In genomic region chr5:66147313-66147712, GRCm38 (mm10) we compare ENCODE assay signal across 21 mouse cellular contexts. TPM values are rescaled to one million over a fixed set of nuclear protein-coding genes. Genes with fewer than 3 reads are reported as not detected.
DNase-seq lines count a peak whose midpoint lies in the region; ATAC-seq and TF ChIP-seq lines count a peak whose summit lies in the region.
"Had no signal": no experiment of that assay in that cellular context is flagged by ENCODE, and none has a peak within 500 bp of the region (broad histone marks: within the 10 kb centered on the region; RNA-seq: fewer than 3 reads in every experiment).

No protein-coding gene starts in this region.

- WGBS in kidney, postnatal 0 days, result 92% methylated on average over 3 of the region's 3 CpGs
- WGBS in hindbrain, embryonic 10.5 days, result 96% methylated on average over 3 of the region's 3 CpGs

- H3K36me3 ChIP-seq in kidney, postnatal 0 days (ENCODE audit: insufficient read depth, low read length), result no peaks in the 10 kb centered on the region
- H3K36me3 ChIP-seq in megakaryocyte, embryonic 14.5 days (replicated peaks; ENCODE audit: low read length), result no peaks in the 10 kb centered on the region
- H3K36me3 ChIP-seq in hindbrain, embryonic 10.5 days, result no peaks in the 10 kb centered on the region
- H3K36me3 ChIP-seq: embryonic facial prominence, embryonic 12.5 days; G1E; heart, embryonic 12.5 days; hindbrain, embryonic 12.5 days had no signal

- 0 out of 2 replicates have a peak overlapping the region, but pooled peaks have one; percentile 10 for H3K4me2 ChIP-seq in kidney, postnatal 0 days (ENCODE audit: low read length)
- H3K4me2 ChIP-seq: embryonic facial prominence, embryonic 12.5 days; heart, embryonic 12.5 days; hindbrain, embryonic 12.5 days had no signal

- no peaks in the 10 kb centered on the region; the same call in 1 of the 2 replicates for H3K4me1 ChIP-seq in kidney, postnatal 0 days (replicated peaks; ENCODE audit: insufficient read depth, low read length)
- peaks cover 43% of the 10 kb centered on the region for H3K4me1 ChIP-seq in bone marrow macrophage, adult 2 months (ENCODE audit: control insufficient read depth, insufficient read depth, low read length)
- peaks cover 15% of the 10 kb centered on the region for H3K4me1 ChIP-seq in megakaryocyte, embryonic 14.5 days
- peaks cover 23% of the 10 kb centered on the region for H3K4me1 ChIP-seq in hindbrain, embryonic 10.5 days (replicated peaks)

- TF ChIP-seq POLR2A in bone marrow macrophage, adult 2 months (IDR thresholded peaks at IDR 0.05; ENCODE audit: borderline replicate concordance, low read depth, low read length), result no peak

- H3K27ac ChIP-seq in kidney, postnatal 0 days, result no peak overlapping the region
- peak overlapping the region; percentile 93 for H3K27ac ChIP-seq in bone marrow macrophage, adult 2 months (ENCODE audit: insufficient read depth, low read depth, low read length)
- H3K27ac ChIP-seq in hindbrain, embryonic 10.5 days, result no peak overlapping the region
- H3K27ac ChIP-seq: embryonic facial prominence, embryonic 12.5 days; hindbrain, embryonic 12.5 days had no signal

- TF ChIP-seq CTCF in kidney, postnatal 0 days (IDR thresholded peaks at IDR 0.05; ENCODE audit: low read depth), result no peak
- TF ChIP-seq CTCF in bone marrow macrophage, adult 2 months (IDR thresholded peaks at IDR 0.05; ENCODE audit: low read depth, low read length), result no peak

- no peak for ATAC-seq in kidney, postnatal 0 days (replicated peaks; ENCODE audit: low FRiP score, low read depth)
- ATAC-seq: activated CD4-positive, CD25-positive, alpha-beta regulatory T cell, adult 4 months; forebrain, embryonic 16.5 days; hindbrain, embryonic 16.5 days; inflammation-experienced regulatory T-cells, adult 6 months had no signal

- no peaks in the 10 kb centered on the region for H3K27me3 ChIP-seq in kidney, postnatal 0 days (ENCODE audit: insufficient read depth, low read length)
- peaks cover 59% of the 10 kb centered on the region for H3K27me3 ChIP-seq in megakaryocyte, embryonic 14.5 days (replicated peaks)
- peaks cover 41% of the 10 kb centered on the region for H3K27me3 ChIP-seq in hindbrain, embryonic 10.5 days (ENCODE audit: insufficient read depth, poor library complexity, severe bottlenecking)

- H3K9ac ChIP-seq in kidney, postnatal 0 days (ENCODE audit: low read depth, low read length), result no peak overlapping the region
- H3K9ac ChIP-seq: embryonic facial prominence, embryonic 12.5 days; heart, embryonic 12.5 days; hindbrain, embryonic 12.5 days had no signal

- DNase-seq in kidney, postnatal 0 days (ENCODE audit: low spot score), result no peak
- DNase-seq in kidney, postnatal 4 days, result no peak
- peak; percentile 32 for DNase-seq in 3134 (ENCODE audit: extremely low read depth, insufficient read length, low spot score)
- DNase-seq in adipocyte (ENCODE audit: low spot score), result no peak
- DNase-seq in T-cell, adult 2 months (ENCODE audit: low spot score), result no peak
- no peak for DNase-seq in hindbrain, embryonic 10.5 days (ENCODE audit: low spot score)
- DNase-seq: adrenal gland, adult 2 months; adrenal gland, postnatal 25 days; cerebellum, adult 8-10 months; cerebellum, postnatal 25 days; gastrocnemius, postnatal 10 days had no signal

- H3K9me3 ChIP-seq in kidney, postnatal 0 days (replicated peaks; ENCODE audit: low read length), result no peaks in the 10 kb centered on the region
- no peaks in the 10 kb centered on the region for H3K9me3 ChIP-seq in megakaryocyte, embryonic 14.5 days
- no peaks in the 10 kb centered on the region for H3K9me3 ChIP-seq in hindbrain, embryonic 10.5 days
- H3K9me3 ChIP-seq: embryonic facial prominence, embryonic 12.5 days; heart, embryonic 12.5 days; hindbrain, embryonic 12.5 days had no signal

- H3K4me3 ChIP-seq in kidney, postnatal 0 days (replicated peaks; ENCODE audit: low read depth, low read length), result no peak overlapping the region
- peak overlapping the region; percentile 31 for H3K4me3 ChIP-seq in bone marrow macrophage, adult 2 months (ENCODE audit: insufficient read depth, low read length)
- peak overlapping the region; percentile 60 for H3K4me3 ChIP-seq in megakaryocyte, embryonic 14.5 days (replicated peaks)
- no peak overlapping the region for H3K4me3 ChIP-seq in hindbrain, embryonic 10.5 days
- H3K4me3 ChIP-seq: embryonic facial prominence, embryonic 12.5 days; heart, embryonic 12.5 days; hindbrain, embryonic 12.5 days had no signal

RNA-seq across cellular contexts. Expression of gene Rbm47, which starts 25.6 kb away (rescaled TPM):
- 105 and 119 TPM in 2 replicates for polyA plus RNA-seq in kidney, postnatal 0 days (2015; fragmentation: Nextera tagmentation; extraction: Ambion mirVana)
- polyA plus RNA-seq in bone marrow macrophage, adult 2 months (2012; ENCODE audit: insufficient read depth, insufficient read length, missing spikeins), result 86.7 and 89.0 TPM in 2 replicates
- 4.2 TPM in 1 of 2 replicates, not detected in the other for polyA plus RNA-seq in megakaryocyte, embryonic 14.5 days (2012; ENCODE audit: insufficient read depth, low replicate concordance)
- polyA plus RNA-seq in hindbrain, embryonic 10.5 days (2016; fragmentation: Nextera tagmentation; extraction: Ambion mirVana), result 7.3 and 9.9 TPM in 2 replicates
- polyA plus RNA-seq: G1E had no signal

Comparison
In these comparisons a context has a peak if more than half of its experiments do, and no peak if none do; other contexts are left out.
1. H3K4me3 ChIP-seq: peak in bone marrow macrophage, adult 2 months (single experiment) and megakaryocyte, embryonic 14.5 days (single experiment); none in kidney, postnatal 0 days (single experiment) and hindbrain, embryonic 10.5 days (single experiment).